Mouse (Mus musculus): ENCODE results near the gene Mrpl28. TPM values are rescaled to one million over a fixed set of nuclear protein-coding genes. Genes with fewer than 3 reads are reported as not detected.

Gene Mrpl28
- total and polyA plus RNA-seq, 3 experiments: 90.5 to 161 (median 148) TPM

GRCm38 (mm10) chr17:26116503-26117258 lies 6.6 kb upstream of the Mrpl28 start:
- H3K27ac ChIP-seq (ENCODE audit: insufficient read depth, low read depth): no peak overlapping the region
- no peak for TF ChIP-seq CHD2 (IDR thresholded peaks at IDR 0.05; ENCODE audit: low read length)
- no peak for TF ChIP-seq RAD21 (IDR thresholded peaks at IDR 0.05; ENCODE audit: low read depth, low read length)
- TF ChIP-seq ZKSCAN1 (IDR thresholded peaks at IDR 0.05; ENCODE audit: borderline replicate concordance, low read depth, low read length): no peak
- no peak for TF ChIP-seq HCFC1 (IDR thresholded peaks at IDR 0.05; ENCODE audit: low read depth, low read length)
- peaks cover 61% of the 10 kb centered on the region for H3K27me3 ChIP-seq (replicated peaks)
- peaks cover 16 to 36% of the 10 kb centered on the region in 2 experiments for H3K4me1 ChIP-seq (ENCODE audit: control insufficient read depth in 1 of 2, insufficient read depth in 2 of 2)
- H3K9me3 ChIP-seq (replicated peaks; ENCODE audit: low read length): no peaks in the 10 kb centered on the region
- H3K4me2 ChIP-seq (ENCODE audit: insufficient read depth, low read depth, poor library complexity, severe bottlenecking): no peak overlapping the region
- in situ Hi-C loops (cut with MboI; ENCODE audit: low pct_ligation_motif_present, low pct_unique_long_range_greater_than_20kb, low sequenced_read_pairs) (no loop called here), dilution Hi-C loops (cut with MboI; ENCODE audit: extremely low pct_ligation_motif_present, extremely low pct_unique_long_range_greater_than_20kb, low sequenced_read_pairs) (no loop called here)
- H3K79me2 ChIP-seq (replicated peaks; ENCODE audit: control insufficient read depth, extremely low read depth, insufficient read depth, poor library complexity, severe bottlenecking): no peaks in the 10 kb centered on the region
- H3K9ac ChIP-seq (ENCODE audit: insufficient read depth, low read depth): no peak overlapping the region
- H3K4me3 ChIP-seq (replicated peaks in 1 of 3; ENCODE audit: low read depth in 2 of 3, low read length in 2 of 3, poor library complexity in 1 of 3): no peak overlapping the region
- no peak for DNase-seq (ENCODE audit: extremely low read depth)
- H3K36me3 ChIP-seq (replicated peaks in 1 of 2; ENCODE audit: control insufficient read depth in 1 of 2, insufficient read depth in 1 of 2, low read length in 1 of 2): peaks cover 0 to 4% of the 10 kb centered on the region in 2 experiments

DNA sequence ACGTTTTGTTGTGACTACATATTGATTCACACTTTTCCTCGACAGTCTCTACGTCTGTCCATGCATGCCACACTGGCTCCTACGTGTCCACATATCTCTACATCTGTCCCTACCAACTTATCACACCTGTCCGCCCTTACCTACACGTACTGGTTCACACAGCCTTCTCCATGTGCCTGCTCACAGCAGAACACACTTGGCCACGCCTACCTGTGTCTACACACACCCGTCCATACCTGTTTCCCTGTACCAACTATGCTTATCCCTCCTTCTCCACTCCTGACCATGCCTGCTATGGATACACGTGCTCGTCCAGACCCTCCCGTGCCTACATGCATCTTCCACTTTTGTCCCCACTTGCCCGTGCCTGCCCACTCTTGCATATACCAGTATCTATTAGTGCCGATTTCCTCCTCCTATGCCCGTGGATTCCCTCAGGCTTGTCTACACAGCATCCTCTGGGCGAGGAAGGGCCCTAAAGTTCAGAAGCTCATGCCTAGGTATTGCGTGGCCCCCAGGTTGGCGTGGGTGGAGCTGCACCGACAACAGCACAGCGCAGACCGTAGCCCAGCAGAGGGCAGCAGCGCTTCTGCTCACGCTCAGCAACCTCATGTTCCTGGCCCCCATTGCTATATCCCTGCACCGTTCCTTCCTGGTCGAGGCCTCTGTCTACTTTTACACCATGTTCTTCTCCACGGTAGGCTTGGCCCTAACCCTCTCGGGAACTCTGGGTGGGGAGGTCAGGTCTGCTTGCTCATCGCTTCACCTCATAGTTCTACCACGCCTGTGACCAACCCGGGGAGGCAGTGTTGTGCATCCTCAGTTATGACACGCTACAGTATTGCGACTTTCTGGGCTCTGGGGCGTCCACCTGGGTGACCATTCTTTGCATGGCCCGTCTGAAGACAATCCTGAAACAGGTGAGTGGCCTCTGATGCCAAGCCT lies 3.3 kb upstream of the Mrpl28 start:
- H3K4me2 ChIP-seq (ENCODE audit: insufficient read depth, low read depth, poor library complexity, severe bottlenecking): peak overlapping the region; percentile 58
- TF ChIP-seq MAX (IDR thresholded peaks at IDR 0.05; ENCODE audit: low read length) (peak; percentile 96), ZKSCAN1 (IDR thresholded peaks at IDR 0.05; ENCODE audit: borderline replicate concordance, low read depth, low read length) (no peak), MEF2A (IDR thresholded peaks at IDR 0.05; ENCODE audit: borderline replicate concordance, low read depth, low read length) (no peak), ETS1 (conservative IDR thresholded peaks at IDR 0.05; ENCODE audit: low read depth, low read length) (0 out of 2 replicates have a peak, but pooled peaks have one; percentile 11), JUN (IDR thresholded peaks at IDR 0.05; ENCODE audit: insufficient read depth, low read depth, low read length) (no peak), MAFK (IDR thresholded peaks at IDR 0.05; ENCODE audit: insufficient replicate concordance, low read length) (no peak), MXI1 (IDR thresholded peaks at IDR 0.05; ENCODE audit: low read depth, low read length) (peak; percentile 84), UBTF (IDR thresholded peaks at IDR 0.05; ENCODE audit: low read depth, low read length) (no peak), CTCF (conservative IDR thresholded peaks at IDR 0.05 in 1 of 2, IDR thresholded peaks at IDR 0.05 in 1 of 2; ENCODE audit: low read depth in 2 of 2, low read length in 2 of 2) (peak; percentile 53 to 93; a peak in 3 of 4 replicates), IRF4 (IDR thresholded peaks at IDR 0.05; ENCODE audit: low read depth, low read length) (peak; percentile 45; the same call in 1 of the 2 replicates), MYC (IDR thresholded peaks at IDR 0.05; ENCODE audit: low read depth, low read length) (peak; percentile 94), ZC3H11A (IDR thresholded peaks at IDR 0.05; ENCODE audit: low read depth, low read length) (peak; percentile 34), SMC3 (IDR thresholded peaks at IDR 0.05; ENCODE audit: low read depth, low read length) (peak; percentile 81), USF2 (conservative IDR thresholded peaks at IDR 0.05; ENCODE audit: low read depth, low read length) (no peak), GABPA (IDR thresholded peaks at IDR 0.05; ENCODE audit: insufficient replicate concordance, low read depth, low read length) (no peak), TBP (conservative IDR thresholded peaks at IDR 0.05; ENCODE audit: low read depth, low read length) (no peak), SIN3A (IDR thresholded peaks at IDR 0.05; ENCODE audit: low read length) (peak; percentile 52; the same call in 1 of the 2 replicates), NELFE (IDR thresholded peaks at IDR 0.05; ENCODE audit: low read depth, low read length) (peak; percentile 61), JUND (conservative IDR thresholded peaks at IDR 0.05; ENCODE audit: low read depth, low read length) (no peak), POLR2A (IDR thresholded peaks at IDR 0.05; ENCODE audit: low read depth, low read length) (peak; percentile 52; the same call in 1 of the 2 replicates), ZNF384 (IDR thresholded peaks at IDR 0.05; ENCODE audit: low read depth, low read length) (no peak), KAT2A (IDR thresholded peaks at IDR 0.05; ENCODE audit: insufficient replicate concordance, low read length) (no peak), NRF1 (IDR thresholded peaks at IDR 0.05; ENCODE audit: low read depth, low read length) (peak; percentile 49; the same call in 1 of the 2 replicates), EP300 (IDR thresholded peaks at IDR 0.05; ENCODE audit: low read length) (no peak), MAZ (IDR thresholded peaks at IDR 0.05; ENCODE audit: low read depth, low read length) (peak; percentile 92), TCF12 (IDR thresholded peaks at IDR 0.05; ENCODE audit: low read depth, low read length) (no peak)

More for the DNA sequence above, 3.3 kb upstream of the Mrpl28 start:
- no peaks in the 10 kb centered on the region for H3K9me3 ChIP-seq (replicated peaks; ENCODE audit: low read length)
- peak; percentile 79 for DNase-seq (ENCODE audit: extremely low read depth)
- peak overlapping the region; percentile 41; the same call in 1 of the 2 replicates for H3K9ac ChIP-seq (ENCODE audit: insufficient read depth, low read depth)
- no peak overlapping the region for H3K27ac ChIP-seq (ENCODE audit: insufficient read depth, low read depth)
- dilution Hi-C loops (cut with MboI; ENCODE audit: extremely low pct_ligation_motif_present, extremely low pct_unique_long_range_greater_than_20kb, low sequenced_read_pairs) (no loop called here), in situ Hi-C loops (cut with MboI; ENCODE audit: low pct_ligation_motif_present, low pct_unique_long_range_greater_than_20kb, low sequenced_read_pairs) (no loop called here)
- peaks cover 0 to 16% of the 10 kb centered on the region in 2 experiments for H3K36me3 ChIP-seq (replicated peaks in 1 of 2; ENCODE audit: control insufficient read depth in 1 of 2, insufficient read depth in 1 of 2, low read length in 1 of 2)
- H3K27me3 ChIP-seq (replicated peaks): peaks cover 44% of the 10 kb centered on the region
- peak overlapping the region; percentile 38 to 50 (median 49) for H3K4me3 ChIP-seq (replicated peaks in 1 of 3; ENCODE audit: low read depth in 2 of 3, low read length in 2 of 3, poor library complexity in 1 of 3)
- peaks cover 12% of the 10 kb centered on the region for H3K79me2 ChIP-seq (replicated peaks; ENCODE audit: control insufficient read depth, extremely low read depth, insufficient read depth, poor library complexity, severe bottlenecking)
- H3K4me1 ChIP-seq (ENCODE audit: control insufficient read depth in 1 of 2, insufficient read depth in 2 of 2): peaks cover 17 to 30% of the 10 kb centered on the region in 2 experiments
